Mouse (Mus musculus) hindbrain, embryonic 14.5 days (tissue): ENCODE measurements around the gene Tubgcp3. TPM values are rescaled to one million over a fixed set of nuclear protein-coding genes. Genes with fewer than 3 reads are reported as not detected.
"Not testable (repeated sequence)": the region's sequence is repeated elsewhere in the genome, so short reads cannot be mapped to it uniquely, and the experiment has no call there.

Source experiments
- ATAC-seq: fragments of 200-750 bp; cut with Nextera tagmentation; 2 replicates; pipeline ENCODE4 v1.8.0; 2017; ENCODE audit warnings: moderate number of reproducible peaks, mild to moderate bottlenecking, moderate TSS enrichment, moderate library complexity; ENCODE audit not compliant: low FRiP score
- DNase-seq: peaks from one replicate; pipeline ENCODE4 v3.0.0-alpha.2; 2015; ENCODE audit warnings: low spot score
- H3K27ac ChIP-seq: fragments of 300-500 bp; sonication (generic); 2 replicates; pipeline ENCODE4 v1.5.1; 2014; ENCODE audit warnings: mild to moderate bottlenecking, moderate library complexity
- H3K27me3 ChIP-seq: fragments of 300-500 bp; sonication (generic); 2 replicates; pipeline ENCODE4 v1.6.1; 2014; ENCODE audit warnings: mild to moderate bottlenecking, low read length, mixed read lengths; ENCODE audit not compliant: control insufficient read depth, insufficient read depth
- H3K36me3 ChIP-seq: fragments of 300-500 bp; sonication (generic); replicated peaks from 2 replicates; pipeline ENCODE4 v1.6.1; 2014; ENCODE audit not compliant: control insufficient read depth, insufficient read depth
- H3K4me1 ChIP-seq: fragments of 300-500 bp; sonication (generic); replicated peaks from 2 replicates; pipeline ENCODE4 v1.6.1; 2014; ENCODE audit warnings: antibody characterized with exemption, low read length, mixed read lengths; ENCODE audit not compliant: control insufficient read depth, insufficient read depth
- H3K4me2 ChIP-seq: fragments of 300-500 bp; sonication (generic); replicated peaks from 2 replicates; pipeline ENCODE4 v1.6.1; 2014; ENCODE audit warnings: mild to moderate bottlenecking, moderate library complexity
- H3K4me3 ChIP-seq: fragments of 300-500 bp; sonication (generic); replicated peaks from 2 replicates; pipeline ENCODE4 v1.5.1; 2014; ENCODE audit warnings: mild to moderate bottlenecking, low read length
- H3K9ac ChIP-seq: fragments of 300-500 bp; sonication (generic); 2 replicates; pipeline ENCODE4 v1.6.1; 2014
- H3K9me3 ChIP-seq: fragments of 300-500 bp; sonication (generic); 2 replicates; pipeline ENCODE4 v1.6.1; 2016; ENCODE audit warnings: low read length; ENCODE audit not compliant: control insufficient read depth
- WGBS: fragments of 180-500 bp; shearing (Covaris S2); extraction: QIAGEN DNeasy Blood & Tissue Kit; methylation state at CpG from one replicate; pipeline ENCODE4 v1.1.7; 2014; 5-methylcytosine and 5-hydroxymethylcytosine counted together
- polyA plus RNA-seq: library from polyadenylated mRNA; unstranded; fragments of >200 nt; fragmentation: Nextera tagmentation; extraction: Ambion mirVana; gene quantifications from 2 replicates; pipeline ENCODE4 v1.2.1, GENCODE M21; 2014

Gene Tubgcp3
- polyA plus RNA-seq, 1 experiment from 2014 or later, result 39.6 TPM

DNA sequence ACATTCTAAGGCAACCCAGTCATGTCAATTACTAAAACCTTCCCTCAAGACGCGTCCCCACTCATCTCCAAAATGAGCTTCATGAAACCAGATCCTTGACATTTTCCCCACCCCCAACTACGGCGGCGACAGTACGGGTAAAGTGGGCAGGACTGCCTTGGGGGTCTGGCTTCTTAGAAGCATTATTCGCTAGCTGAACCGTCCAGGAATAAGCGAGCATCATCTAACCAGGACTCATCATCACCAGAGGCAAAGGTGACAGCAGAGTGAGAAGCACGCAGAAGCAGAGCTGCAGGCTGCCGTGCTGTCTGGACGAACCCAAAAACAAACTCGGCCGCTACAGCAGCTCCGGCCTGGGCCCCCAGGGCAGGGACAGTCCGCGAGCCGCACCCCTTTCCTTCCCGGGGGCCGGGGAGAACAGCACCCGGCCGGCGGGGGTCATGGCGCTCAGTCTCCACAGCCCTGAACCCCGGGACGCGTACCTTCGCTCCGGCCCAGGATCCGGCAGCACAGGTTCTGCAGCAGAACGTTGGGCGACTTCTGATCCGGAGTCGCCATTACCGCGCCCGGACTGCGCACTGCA is 484 bp downstream of the Tubgcp3 start:
- ATAC-seq, result no peak; the same call in 1 of the 2 replicates
- H3K4me3 ChIP-seq, result peak overlapping the region; percentile 99
- no peak for DNase-seq
- H3K9ac ChIP-seq, result peak overlapping the region; percentile 94
- no peaks in the 10 kb centered on the region for H3K9me3 ChIP-seq
- H3K27ac ChIP-seq, result peak overlapping the region; percentile 85
- no peaks in the 10 kb centered on the region for H3K36me3 ChIP-seq
- H3K4me2 ChIP-seq, result peak overlapping the region; percentile 78
- WGBS, result under 1% methylated on average over 37 of the region's 38 CpGs
- 0 out of 2 replicates have a peak, but pooled peaks cover 3% of the 10 kb centered on the region for H3K27me3 ChIP-seq
- H3K4me1 ChIP-seq, result peaks cover 15% of the 10 kb centered on the region

DNA sequence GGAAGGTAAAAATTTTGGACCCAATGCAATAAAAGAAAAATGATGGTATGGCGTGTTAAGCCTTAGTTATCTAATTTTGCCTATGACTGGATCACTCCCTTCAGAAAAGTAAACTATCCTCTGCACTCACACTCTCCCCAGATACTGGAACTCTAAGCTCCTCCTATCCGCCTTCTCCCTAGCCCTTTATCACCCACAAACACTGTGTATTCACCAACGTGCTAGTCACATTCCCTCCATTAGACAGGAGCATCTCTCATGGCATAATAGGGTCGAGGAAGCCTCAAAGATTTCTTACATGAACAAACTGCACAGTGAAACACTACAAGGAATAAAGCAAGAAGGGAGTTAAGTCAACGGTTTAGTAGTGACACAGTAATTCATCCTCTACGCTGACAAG is 1.1 kb downstream of the Tubgcp3 start:
- Histone ChIP-seq H3K4me1 (peaks cover 15% of the 10 kb centered on the region), H3K9me3 (no peaks in the 10 kb centered on the region), H3K27me3 (0 out of 2 replicates have a peak, but pooled peaks cover 3% of the 10 kb centered on the region), H3K36me3 (no peaks in the 10 kb centered on the region), H3K4me2 (peak overlapping the region; percentile 78), H3K27ac (no peak overlapping the region), H3K4me3 (peak overlapping the region; percentile 99), H3K9ac (peak overlapping the region; percentile 94)
- WGBS, result 38% methylated on average over 6 of the region's 6 CpGs
- ATAC-seq, result no peak
- no peak for DNase-seq

GRCm38 (mm10) chr8:12668832-12669231 is 3.2 kb downstream of the Tubgcp3 start:
- ATAC-seq (no peak), DNase-seq (no peak)
- Histone ChIP-seq H3K4me2 (no peak overlapping the region), H3K9me3 (no peaks in the 10 kb centered on the region), H3K4me3 (no peak overlapping the region), H3K27ac (no peak overlapping the region), H3K36me3 (no peaks in the 10 kb centered on the region), H3K4me1 (peaks cover 15% of the 10 kb centered on the region), H3K27me3 (no peaks in the 10 kb centered on the region), H3K9ac (no peak overlapping the region)
- 85% methylated on average over 6 of the region's 6 CpGs for WGBS

DNA sequence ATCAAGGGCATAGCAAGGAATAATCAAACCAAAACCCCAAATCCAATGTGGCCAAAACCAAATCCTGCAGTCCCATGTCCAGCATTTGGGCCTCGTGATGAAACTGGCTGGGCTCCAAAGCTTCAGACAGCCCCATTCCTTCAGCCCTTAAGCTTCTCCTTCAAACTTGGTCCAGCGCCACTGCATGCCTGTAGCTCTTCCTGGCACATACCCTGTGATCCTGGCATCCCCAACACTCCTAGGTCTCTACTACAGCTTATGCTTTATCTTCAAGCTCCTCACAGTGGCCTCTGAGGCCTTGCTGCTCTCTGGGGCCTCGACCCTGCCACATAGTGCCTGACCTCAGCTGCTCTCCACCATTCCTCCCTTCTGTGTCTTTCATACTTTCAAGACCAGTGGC is 5.5 kb downstream of the Tubgcp3 start:
- H3K9me3 ChIP-seq, DNase-seq, ATAC-seq, H3K27ac ChIP-seq, H3K4me3 ChIP-seq, H3K9ac ChIP-seq, H3K36me3 ChIP-seq, H3K4me2 ChIP-seq, H3K27me3 ChIP-seq: not testable (repeated sequence)
- peaks cover 11% of the 10 kb centered on the region for H3K4me1 ChIP-seq
- 88% methylated on average over 3 of the region's 3 CpGs for WGBS

DNA sequence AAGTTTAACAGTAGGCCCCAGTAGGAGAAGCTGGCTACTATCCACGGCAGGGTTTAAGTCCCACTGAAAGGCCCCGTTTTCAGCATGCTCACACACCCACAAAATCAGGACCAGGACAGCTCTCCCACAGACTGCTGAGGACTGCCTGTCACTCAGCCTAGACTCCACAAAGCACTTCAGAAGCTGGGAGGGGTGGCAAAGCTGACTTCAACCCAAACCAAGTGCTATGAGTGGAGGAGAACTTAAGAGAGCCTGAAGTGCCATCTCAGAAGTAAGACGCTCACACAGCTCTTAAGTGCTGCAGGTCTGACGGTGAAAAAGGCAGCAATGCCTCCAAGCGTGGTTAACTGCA is 9.0 kb downstream of the Tubgcp3 start:
- no peak overlapping the region for H3K4me3 ChIP-seq
- H3K4me2 ChIP-seq, result no peak overlapping the region
- H3K36me3 ChIP-seq, result peaks cover 18% of the 10 kb centered on the region
- H3K27ac ChIP-seq, result no peak overlapping the region
- H3K27me3 ChIP-seq, result no peaks in the 10 kb centered on the region
- H3K4me1 ChIP-seq, result no peaks in the 10 kb centered on the region
- no peak for ATAC-seq
- no peaks in the 10 kb centered on the region for H3K9me3 ChIP-seq
- 89% methylated on average over 5 of the region's 5 CpGs for WGBS
- no peak for DNase-seq
- no peak overlapping the region for H3K9ac ChIP-seq

GRCm38 (mm10) chr8:12662375-12663104 is 9.5 kb downstream of the Tubgcp3 start:
- Histone ChIP-seq H3K9ac (no peak overlapping the region), H3K9me3 (no peaks in the 10 kb centered on the region), H3K27ac (no peak overlapping the region), H3K27me3 (no peaks in the 10 kb centered on the region), H3K4me2 (no peak overlapping the region), H3K4me1 (no peaks in the 10 kb centered on the region), H3K36me3 (peaks cover 23% of the 10 kb centered on the region), H3K4me3 (no peak overlapping the region)
- ATAC-seq, result no peak
- 92% methylated on average over 4 of the region's 4 CpGs for whole genome bisulfite sequencing
- no peak for DNase-seq

DNA sequence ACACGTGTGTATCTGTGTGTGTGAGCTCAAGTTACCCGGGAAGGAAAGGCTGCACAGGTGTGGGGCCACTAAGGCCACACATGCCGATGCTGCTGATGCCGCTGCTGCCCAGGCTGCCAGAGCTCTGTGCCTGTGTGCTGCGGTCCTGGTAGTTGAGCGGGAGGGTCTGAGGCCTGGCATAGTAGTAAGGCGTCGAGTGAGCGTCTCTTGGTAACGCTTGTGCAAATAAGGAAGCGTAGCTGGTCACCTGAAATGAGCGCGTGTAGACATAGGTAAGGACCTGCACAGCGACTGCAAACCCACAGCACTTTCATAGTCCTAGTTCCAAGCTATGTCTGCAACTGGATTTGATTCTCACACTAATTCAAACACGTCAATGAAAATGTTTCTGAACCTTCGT is 14.6 kb downstream of the Tubgcp3 start:
- no peak overlapping the region for H3K4me2 ChIP-seq
- WGBS, result 93% methylated on average over 16 of the region's 16 CpGs
- ATAC-seq, result no peak
- H3K4me3 ChIP-seq, result no peak overlapping the region
- H3K9ac ChIP-seq, result no peak overlapping the region
- no peak for DNase-seq
- no peak overlapping the region for H3K27ac ChIP-seq
- H3K9me3 ChIP-seq, result no peaks in the 10 kb centered on the region
- no peaks in the 10 kb centered on the region for H3K4me1 ChIP-seq
- H3K27me3 ChIP-seq, result no peaks in the 10 kb centered on the region
- H3K36me3 ChIP-seq, result peaks cover 75% of the 10 kb centered on the region

- Histone ChIP-seq H3K36me3 (peaks cover 77% of the 10 kb centered on the region), H3K4me2 (no peak overlapping the region), H3K4me1 (no peaks in the 10 kb centered on the region), H3K27ac (no peak overlapping the region), H3K4me3 (no peak overlapping the region), H3K27me3 (no peaks in the 10 kb centered on the region), H3K9ac (no peak overlapping the region), H3K9me3 (no peaks in the 10 kb centered on the region)
- ATAC-seq (no peak), DNase-seq (no peak)
- WGBS, result 93% methylated on average over 4 of the region's 4 CpGs
These were observed 20.8 kb downstream of the Tubgcp3 start for GRCm38 (mm10) chr8:12651246-12651645.

DNA sequence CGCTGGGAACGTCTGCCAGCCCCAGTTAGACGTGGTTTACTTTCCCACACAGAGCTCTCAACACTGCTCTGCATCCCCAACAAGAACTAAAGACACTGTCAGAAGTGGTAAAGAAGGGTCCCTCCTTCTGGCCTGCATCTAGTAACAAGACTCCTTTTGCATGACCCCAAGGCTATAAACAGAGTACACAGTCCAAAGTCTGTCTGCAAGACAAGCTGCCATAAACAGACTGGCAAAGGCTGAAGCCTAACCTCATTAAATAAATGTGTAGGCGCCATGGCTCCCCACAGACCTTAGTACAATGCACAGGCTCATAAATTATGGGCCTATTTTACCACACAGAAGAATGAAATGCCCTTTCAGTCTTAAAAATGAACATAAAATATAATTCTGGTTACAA is 21.6 kb downstream of the Tubgcp3 start:
- no peak overlapping the region for H3K4me2 ChIP-seq
- H3K9me3 ChIP-seq, result no peaks in the 10 kb centered on the region
- no peaks in the 10 kb centered on the region for H3K4me1 ChIP-seq
- H3K36me3 ChIP-seq, result peaks cover 70% of the 10 kb centered on the region
- no peak overlapping the region for H3K9ac ChIP-seq
- H3K27ac ChIP-seq, result no peak overlapping the region
- no peaks in the 10 kb centered on the region for H3K27me3 ChIP-seq
- DNase-seq (no peak), ATAC-seq (no peak)
- 77% methylated on average over 4 of the region's 4 CpGs for WGBS
- no peak overlapping the region for H3K4me3 ChIP-seq
